Mouse (Mus musculus): ENCODE measurements around the gene Cnot6l.

Cnot6l gene

DNA sequence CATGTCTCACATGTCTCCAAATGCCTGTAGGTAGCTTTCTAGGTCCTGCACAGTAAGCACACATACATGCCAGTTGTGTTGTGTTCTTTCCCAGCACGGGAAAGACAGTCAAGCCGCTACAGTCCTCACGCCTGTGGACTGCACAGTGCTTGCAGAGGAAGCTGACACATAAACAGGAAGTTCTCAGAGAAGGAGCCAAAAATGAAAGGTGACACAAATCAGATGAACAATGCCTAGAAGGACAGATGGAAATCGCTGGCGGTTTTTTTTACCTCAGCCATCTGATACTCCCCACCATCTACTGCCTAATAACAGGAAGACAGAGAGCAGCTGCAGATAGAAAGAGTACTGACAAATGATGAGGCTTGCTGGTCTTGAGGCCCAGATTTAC lies at the start of gene Cnot6l:
Gene Cnot6l (minus strand): TSS at position 151 of the 391 bp plus-strand sequence.
- DNase-seq (ENCODE audit: low read depth, low spot score), result peak; percentile 37

DNA sequence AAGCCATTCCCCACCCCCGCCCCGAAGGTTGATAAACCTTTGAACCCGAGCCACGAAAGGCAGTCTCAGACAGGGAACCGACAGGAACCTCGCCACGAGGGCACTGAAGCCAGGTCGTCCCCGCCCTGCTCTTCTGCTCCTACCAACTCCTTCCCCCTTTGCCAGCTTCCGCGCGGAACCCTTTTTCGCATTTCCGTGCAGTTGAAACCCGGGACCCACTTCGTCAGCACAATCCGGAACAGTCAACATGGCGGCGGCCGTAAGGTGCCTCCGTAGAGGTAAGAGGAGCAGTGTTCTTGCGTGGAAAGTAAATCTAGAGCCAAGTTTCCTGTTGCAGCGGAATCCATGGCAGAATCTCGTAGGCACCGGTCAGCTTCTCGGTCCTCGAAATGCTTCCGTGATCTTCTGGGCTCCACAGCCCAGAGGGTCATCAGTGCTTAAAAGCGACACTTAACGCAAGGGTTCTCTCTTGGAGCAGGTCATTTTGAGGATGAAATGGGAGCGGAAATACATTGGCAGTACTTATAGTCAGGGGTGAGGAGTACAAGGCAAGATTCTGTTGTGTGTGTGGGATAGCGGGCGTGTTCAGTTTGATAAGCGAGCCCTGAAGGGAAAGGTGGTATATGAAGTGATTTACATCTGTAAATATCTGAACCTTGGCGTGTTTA lies 46.1 kb upstream of the Cnot6l start:
- peak; percentile 95 for DNase-seq (ENCODE audit: low read depth, low spot score)

DNA sequence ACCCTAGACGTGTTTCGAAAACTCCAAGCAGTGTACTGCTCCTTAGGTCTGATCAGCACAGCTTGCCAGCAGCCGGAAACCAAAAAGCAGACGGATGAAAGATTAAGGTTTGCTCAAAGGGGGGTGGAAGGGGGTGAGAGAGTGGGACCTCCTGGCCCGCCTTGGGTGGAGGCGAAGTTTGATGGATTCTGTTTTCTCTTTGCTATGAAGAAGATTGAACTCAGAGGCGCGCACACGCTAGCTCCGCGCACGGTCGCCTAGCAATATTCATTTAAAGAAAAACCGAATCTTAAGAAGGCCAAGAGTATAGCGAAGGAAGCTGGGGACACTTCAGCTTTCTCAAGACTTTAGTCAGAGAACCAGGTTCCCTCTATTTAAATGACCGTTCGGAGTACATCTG lies 45.5 kb upstream of the Cnot6l start, which contains the start of gene Mrpl1:
Gene Mrpl1 (plus strand): TSS at position 35 of the 400 bp plus-strand sequence.
- DNase-seq (ENCODE audit: low read depth, low spot score), result peak; percentile 45

GRCm38 (mm10) chr5:96208543-96208942 lies 44.6 kb upstream of the Cnot6l start:
- no peak for DNase-seq (ENCODE audit: low read depth, low spot score)

GRCm38 (mm10) chr5:96207531-96207930 lies 43.6 kb upstream of the Cnot6l start:
- DNase-seq (ENCODE audit: low read depth, low spot score), result no peak

DNA sequence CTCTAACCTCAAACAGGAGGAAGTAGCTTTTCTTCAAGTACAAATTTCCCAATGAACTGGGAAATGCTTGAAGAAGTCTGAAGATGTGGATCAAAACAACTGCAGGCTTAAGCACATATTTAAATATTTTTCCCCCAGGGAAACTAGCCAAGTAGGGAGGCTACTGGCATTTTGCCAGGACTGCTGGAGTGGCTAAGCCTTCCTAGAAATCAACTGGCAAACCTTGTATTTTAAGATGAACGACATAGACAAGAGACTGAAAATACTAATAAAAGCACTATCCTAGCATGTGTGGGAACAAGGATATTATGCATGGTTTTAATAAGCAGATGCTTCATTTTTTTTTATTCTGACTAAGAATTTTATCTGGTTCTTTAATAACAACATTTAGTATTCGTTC lies 42.9 kb upstream of the Cnot6l start:
- no peak for DNase-seq (ENCODE audit: low read depth, low spot score)

DNA sequence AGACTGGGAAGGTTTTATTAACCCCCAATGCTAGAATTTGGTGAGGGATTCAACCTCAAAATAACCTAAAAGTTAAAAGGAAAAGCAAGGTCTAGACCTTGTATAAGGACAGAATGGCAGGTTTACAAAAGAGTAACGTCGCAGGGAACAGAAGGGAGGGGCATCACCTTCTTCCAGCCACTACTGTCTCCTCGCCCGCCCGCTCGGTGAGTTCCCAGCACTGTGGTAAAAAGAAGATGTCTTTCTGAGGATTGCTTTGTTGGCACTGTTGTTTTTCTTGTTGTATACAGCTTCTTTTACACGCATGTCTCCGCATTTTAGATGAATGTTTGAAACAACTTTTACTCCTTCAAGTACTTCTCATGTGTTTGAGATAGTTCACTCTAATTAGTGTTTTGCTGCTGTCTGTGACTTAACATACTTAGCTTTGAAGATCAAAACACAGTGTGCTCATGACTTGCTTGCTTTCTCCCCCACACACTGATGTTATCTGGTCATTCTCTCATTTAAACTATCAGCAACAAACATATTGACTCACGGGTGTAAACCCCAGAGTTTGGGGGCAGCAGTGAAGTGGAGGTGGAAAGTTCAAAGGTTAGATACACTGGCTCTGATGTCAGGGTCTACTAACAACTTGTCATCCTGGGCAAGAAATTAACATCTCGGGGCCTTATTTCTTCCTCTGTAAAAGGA lies 37.6 kb upstream of the Cnot6l start:
- no peak for DNase-seq (ENCODE audit: low read depth, low spot score)

GRCm38 (mm10) chr5:96200269-96200668 lies 36.3 kb upstream of the Cnot6l start:
- no peak for DNase-seq (ENCODE audit: low read depth, low spot score)

DNA sequence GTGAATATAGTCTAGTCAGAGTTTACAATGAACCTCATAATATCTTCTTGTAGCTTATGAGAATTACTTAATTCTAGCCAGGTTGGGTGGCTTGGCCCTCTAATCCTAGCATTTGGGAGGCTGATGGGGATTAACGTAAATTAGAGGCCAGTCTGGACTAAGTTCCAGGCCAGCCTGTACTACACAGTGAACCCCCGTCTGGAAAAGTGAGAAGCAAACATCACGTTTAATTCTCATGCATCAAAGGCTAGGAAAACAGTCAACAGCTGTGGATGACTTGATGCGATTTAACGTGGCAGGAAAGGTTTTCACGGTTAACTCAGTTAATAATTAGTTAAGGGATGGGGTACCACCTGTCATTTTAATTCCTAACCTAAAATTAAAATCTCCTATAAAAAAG lies 34.3 kb upstream of the Cnot6l start:
- no peak for DNase-seq (ENCODE audit: low read depth, low spot score)

GRCm38 (mm10) chr5:96196547-96197052 lies 32.6 kb upstream of the Cnot6l start:
- no peak for DNase-seq (ENCODE audit: low read depth, low spot score)

DNA sequence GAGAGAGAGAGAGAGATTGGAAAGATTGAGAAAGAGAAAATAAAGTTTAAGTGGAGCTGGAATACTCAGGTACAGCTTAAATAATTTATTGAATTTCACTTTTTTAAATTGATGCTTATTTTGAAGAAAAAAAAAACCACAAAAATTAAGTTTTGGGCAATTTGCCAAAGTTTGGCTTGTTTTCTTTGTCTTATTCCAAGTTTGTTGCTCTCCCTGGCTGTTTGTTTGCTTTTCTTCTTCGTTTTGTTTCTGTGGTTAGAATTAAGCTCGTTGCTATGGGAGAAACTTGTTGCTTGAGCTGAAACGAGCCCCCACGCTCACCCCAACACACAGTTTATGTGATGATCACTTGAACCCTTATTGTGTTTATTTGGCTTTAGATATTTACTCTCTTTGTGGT lies 27.3 kb upstream of the Cnot6l start:
- no peak for DNase-seq (ENCODE audit: low read depth, low spot score)

- no peak for DNase-seq (ENCODE audit: low read depth, low spot score)
These were observed 25.8 kb upstream of the Cnot6l start for GRCm38 (mm10) chr5:96189761-96190160.

DNA sequence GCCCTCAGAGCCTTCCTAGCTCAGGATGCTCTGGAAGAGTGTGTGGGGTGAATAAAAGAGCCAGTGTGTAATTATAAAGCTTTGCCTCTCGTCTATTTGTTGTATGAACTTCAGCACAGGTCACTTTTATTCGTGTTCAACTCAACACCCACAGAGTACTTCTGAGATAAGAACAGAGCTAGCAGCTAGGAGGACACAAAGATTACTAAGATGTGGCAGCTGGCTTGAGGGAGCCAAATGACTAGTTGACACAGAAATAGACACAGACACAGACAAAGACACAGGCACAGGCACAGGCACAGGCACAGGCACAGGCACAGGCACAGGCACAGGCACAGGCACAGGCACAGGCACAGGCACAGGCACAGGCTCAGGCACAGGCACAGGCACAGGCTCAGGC lies 20.0 kb upstream of the Cnot6l start:
- DNase-seq (ENCODE audit: low read depth, low spot score), result no peak

DNA sequence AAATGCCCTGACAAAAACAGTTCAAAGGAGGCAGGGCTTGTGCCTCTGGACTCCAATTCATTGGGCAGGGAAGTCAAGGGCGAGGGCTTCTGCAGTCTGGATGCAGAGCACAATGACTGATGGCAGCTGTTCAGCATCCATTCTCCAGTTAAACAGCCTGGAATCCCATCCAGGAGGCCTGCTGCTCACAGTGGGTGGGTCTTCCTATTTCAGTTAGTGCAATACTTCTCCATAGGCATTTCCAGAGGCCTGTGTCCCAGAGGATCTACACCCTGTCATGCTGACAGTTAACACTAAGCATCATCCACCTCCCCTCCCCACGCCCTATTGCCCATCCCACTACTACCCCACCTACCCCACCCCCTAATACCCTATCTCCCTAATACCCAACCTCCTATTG lies 19.2 kb upstream of the Cnot6l start:
- DNase-seq (ENCODE audit: low read depth, low spot score), result no peak

DNA sequence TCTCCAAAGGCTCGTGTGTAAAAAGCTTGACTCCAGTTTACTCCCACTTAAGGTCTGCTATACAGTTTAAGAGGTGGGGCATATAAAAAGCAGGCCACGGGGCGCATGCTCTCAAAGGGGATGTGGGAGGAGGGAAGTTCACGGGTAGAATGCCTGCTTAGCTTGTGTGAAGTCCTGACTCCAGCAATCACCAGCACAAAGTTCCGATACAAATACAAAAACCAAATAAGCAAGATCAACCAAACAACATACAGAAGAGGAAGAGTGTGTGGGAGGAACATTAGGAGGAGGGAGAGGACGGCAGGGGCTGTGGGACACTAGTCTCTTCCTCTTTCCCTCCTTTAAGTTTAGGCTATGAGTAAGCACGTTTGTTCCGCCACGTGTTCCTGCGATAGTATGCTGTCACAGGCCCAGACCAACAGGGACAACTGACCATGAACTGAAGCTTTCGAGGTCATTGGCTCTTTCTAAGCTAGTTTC lies 12.9 kb upstream of the Cnot6l start:
- no peak for DNase-seq (ENCODE audit: low read depth, low spot score)

GRCm38 (mm10) chr5:96176121-96176520 lies 12.2 kb upstream of the Cnot6l start:
- DNase-seq (ENCODE audit: low read depth, low spot score), result no peak

DNA sequence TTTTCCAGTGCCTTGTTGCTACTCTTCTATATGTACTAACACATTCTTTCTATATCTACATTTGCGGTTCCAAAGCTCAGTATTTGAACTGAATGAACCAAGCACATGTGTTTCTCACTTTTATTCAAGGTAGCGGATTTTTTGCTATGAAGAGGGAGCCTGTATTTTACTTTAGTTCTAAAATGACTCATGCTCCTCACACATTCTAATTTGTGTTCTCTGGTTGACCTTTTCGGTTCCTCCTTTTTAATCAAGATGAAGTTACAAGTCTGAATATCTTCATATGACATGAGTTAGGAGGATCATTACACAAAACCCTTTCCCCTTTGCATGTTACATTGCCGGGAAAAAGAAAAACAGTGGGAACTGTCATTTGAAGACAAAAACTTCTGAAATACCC lies 7.8 kb upstream of the Cnot6l start:
- DNase-seq (ENCODE audit: low read depth, low spot score), result no peak

- no peak for DNase-seq (ENCODE audit: low read depth, low spot score)
These were observed 6.5 kb upstream of the Cnot6l start for GRCm38 (mm10) chr5:96170443-96170842.

GRCm38 (mm10) chr5:96166761-96167160 lies 2.8 kb upstream of the Cnot6l start:
- DNase-seq (ENCODE audit: low read depth, low spot score), result no peak

DNA sequence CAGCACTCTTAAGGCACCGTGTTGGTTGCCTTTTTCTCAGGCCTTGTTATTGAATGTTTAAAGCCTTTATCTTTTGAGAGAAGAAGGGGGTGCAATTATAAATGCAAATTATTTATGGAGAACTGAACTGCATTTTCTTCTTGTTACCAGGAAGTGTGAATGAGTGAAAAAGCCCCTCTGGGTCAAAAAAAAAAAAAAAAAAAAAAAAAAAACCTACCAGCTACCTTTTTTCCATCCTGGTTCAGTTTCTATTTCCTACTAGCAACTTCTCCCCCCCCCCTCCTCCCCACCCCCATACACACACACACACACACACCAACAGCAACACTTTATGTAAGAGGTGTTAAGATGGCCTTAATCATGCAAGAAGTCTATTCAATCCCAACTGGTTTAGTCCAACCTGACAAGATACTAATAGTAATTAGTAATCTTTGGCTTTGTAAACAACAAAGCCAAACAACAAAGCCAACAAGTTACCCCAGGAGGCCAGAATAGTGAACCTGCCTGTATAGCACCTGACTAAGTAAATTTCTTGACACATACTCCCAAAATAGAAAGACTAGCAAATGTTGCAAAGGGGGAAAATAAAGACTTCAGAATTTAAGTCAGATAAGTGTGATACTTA lies 463 bp downstream of the Cnot6l start:
- DNase-seq (ENCODE audit: low read depth, low spot score), result no peak

- DNase-seq (ENCODE audit: low read depth, low spot score), result peak; percentile 88
These were observed 1.3 kb downstream of the Cnot6l start for GRCm38 (mm10) chr5:96162399-96163331.
